Mouse (Mus musculus): Measurements from ENCODE around the gene Klhl20.

DNA sequence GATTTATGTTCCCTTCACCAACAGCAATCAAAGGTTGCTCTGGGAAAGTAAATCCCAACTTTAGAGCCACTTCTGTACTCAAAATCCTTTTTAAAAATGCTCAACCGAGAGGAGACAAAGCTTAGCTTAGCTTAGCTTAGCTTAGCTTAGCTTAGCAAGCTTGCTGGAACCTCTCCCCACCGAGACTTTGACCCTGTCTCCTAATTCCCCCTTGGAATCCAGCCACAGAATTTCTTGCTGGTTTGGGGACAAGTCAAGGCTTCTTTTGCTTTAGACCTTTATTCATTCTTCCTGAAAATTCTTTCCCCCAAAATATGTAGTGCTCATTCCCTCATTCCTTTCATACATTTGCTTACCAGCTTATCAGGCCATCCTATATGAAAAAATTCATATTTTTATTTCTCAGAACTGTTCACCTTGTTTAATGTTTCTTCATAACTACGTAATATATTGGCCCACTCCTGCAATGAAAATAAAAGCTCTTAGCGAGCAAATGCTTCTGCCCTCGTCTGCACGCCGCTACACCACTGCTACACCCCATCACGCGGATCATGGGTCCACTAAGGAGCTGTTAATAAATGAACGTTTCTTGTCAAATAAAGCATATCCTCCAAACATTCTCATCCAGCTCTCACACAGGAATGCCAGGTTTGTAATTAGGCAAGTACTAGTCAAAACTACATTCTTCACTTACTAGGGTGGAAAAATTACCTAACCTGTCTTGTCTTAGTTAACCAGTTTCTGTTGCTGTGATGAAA is 8.5 kb downstream of the Klhl20 start:
- TF ChIP-seq POLR2A (IDR thresholded peaks at IDR 0.05; ENCODE audit: low read depth, low read length) (no peak), CTCF (IDR thresholded peaks at IDR 0.05; ENCODE audit: extremely low read depth, insufficient read depth, insufficient read length, insufficient replicate concordance) (no peak)

All from spleen, adult 2 months (tissue).